Mouse (Mus musculus) small intestine, adult 2 months (tissue): Measurements from ENCODE around the gene Trp73.

Source experiments
- CTCF ChIP-seq: fragments of 200-500 bp; IDR thresholded peaks from 2 replicates; pipeline ENCODE4 v1.5.1; 2012; ENCODE audit warnings: low read depth, mild to moderate bottlenecking, control low read depth, inconsistent platforms, low read length, moderate library complexity, mixed read lengths; ENCODE audit not compliant: insufficient replicate concordance, insufficient read length; ENCODE audit errors: extremely low read depth
- POLR2A ChIP-seq: fragments of 200-500 bp; IDR thresholded peaks from 2 replicates; pipeline ENCODE4 v1.6.1; 2012; ENCODE audit warnings: low read depth, mild to moderate bottlenecking, control low read depth, inconsistent platforms, low read length, moderate library complexity

- TF ChIP-seq POLR2A (no peak), CTCF (no peak)
Observed at GRCm38 (mm10) chr4:154140182-154140212, at the start of gene Trp73.
